Mouse (Mus musculus) MEL (cell line): Measurements from ENCODE around the gene Foxn1. TPM values are rescaled to one million over a fixed set of nuclear protein-coding genes. Genes with fewer than 3 reads are reported as not detected.

Experiments
- DNase-seq: peaks from one replicate; pipeline ENCODE4 v3.0.0; 2011; ENCODE audit warnings: low read depth, low spot score
- H3K27ac ChIP-seq: 2 replicates; pipeline ENCODE4 v1.5.1; 2012; ENCODE audit warnings: low read depth, mild to moderate bottlenecking, control low read depth, low read length, moderate library complexity; ENCODE audit not compliant: control insufficient read depth
- H3K27me3 ChIP-seq, 2 experiments: fragments of 150-350 bp in 1 of 2; sonication (generic) in 1 of 2; 2 replicates each; pipeline ENCODE4 v1.6.1; 2012; ENCODE audit warnings: low read length in 2 of 2, mild to moderate bottlenecking in 2 of 2, improper control_type of control experiment in 1 of 2, moderate library complexity in 1 of 2; ENCODE audit not compliant: insufficient read depth in 2 of 2, control insufficient read depth in 1 of 2
- H3K36me3 ChIP-seq, 2 experiments: 2 replicates each; pipeline ENCODE4 v1.6.1; 2012 to 2014; ENCODE audit warnings: low read length in 2 of 2, improper control_type of control experiment in 1 of 2, inconsistent platforms in 1 of 2, mild to moderate bottlenecking in 1 of 2; ENCODE audit not compliant: insufficient read depth in 2 of 2, control insufficient read depth in 1 of 2
- H3K4me1 ChIP-seq, 2 experiments: fragments of 150-350 bp in 1 of 2; sonication (generic) in 1 of 2; 2 replicates each; pipeline ENCODE4 v1.6.1; 2012; ENCODE audit warnings: low read length in 2 of 2, improper control_type of control experiment in 1 of 2, mild to moderate bottlenecking in 1 of 2; ENCODE audit not compliant: insufficient read depth in 2 of 2, control insufficient read depth in 1 of 2
- H3K4me3 ChIP-seq, 2 experiments: fragments of 150-350 bp in 1 of 2; sonication (generic) in 1 of 2; 2 replicates each; pipeline ENCODE4 v1.5.1; 2012; ENCODE audit warnings: low read depth in 2 of 2, low read length in 2 of 2, mild to moderate bottlenecking in 2 of 2, moderate library complexity in 2 of 2, control low read depth in 1 of 2, improper control_type of control experiment in 1 of 2; ENCODE audit not compliant: control insufficient read depth in 1 of 2, insufficient read depth in 1 of 2
- H3K79me2 ChIP-seq: 2 replicates; pipeline ENCODE4 v1.6.1; 2012; ENCODE audit warnings: mild to moderate bottlenecking, low read length, moderate library complexity; ENCODE audit not compliant: control insufficient read depth, poor library complexity, insufficient read depth
- H3K9ac ChIP-seq: 2 replicates; pipeline ENCODE4 v1.6.1; 2012; ENCODE audit warnings: low read depth, mild to moderate bottlenecking, control low read depth, low read length, moderate library complexity; ENCODE audit not compliant: control insufficient read depth, poor library complexity, severe bottlenecking
- H3K9me3 ChIP-seq: fragments of 150-350 bp; sonication (generic); replicated peaks from 2 replicates; pipeline ENCODE4 v1.6.1; 2012; ENCODE audit warnings: mild to moderate bottlenecking, low read length, improper control_type of control experiment, moderate library complexity; ENCODE audit not compliant: insufficient read depth
- CHD2 ChIP-seq: IDR thresholded peaks from 2 replicates; pipeline ENCODE4 v1.6.1; 2011; ENCODE audit warnings: low read length, improper control_type of control experiment
- CTCF ChIP-seq, 3 experiments: IDR thresholded peaks in 2 of 3; conservative IDR thresholded peaks in 1 of 3; 2 replicates each; pipeline ENCODE4 v1.5.1; 2011 to 2012; ENCODE audit warnings: low read length in 3 of 3, low read depth in 2 of 3, mild to moderate bottlenecking in 2 of 3, improper control_type of control experiment in 1 of 3, inconsistent platforms in 1 of 3, mixed read lengths in 1 of 3, moderate library complexity in 1 of 3; ENCODE audit not compliant: control insufficient read depth in 1 of 3, insufficient read depth in 1 of 3, poor library complexity in 1 of 3, severe bottlenecking in 1 of 3
- E2F4 ChIP-seq: IDR thresholded peaks from 2 replicates; pipeline ENCODE4 v1.6.1; 2011; ENCODE audit warnings: low read depth, low read length, improper control_type of control experiment, borderline replicate concordance
- ELF1 ChIP-seq: IDR thresholded peaks from 2 replicates; pipeline ENCODE4 v1.6.1; 2014; ENCODE audit warnings: low read depth, mild to moderate bottlenecking, inconsistent platforms, low read length, improper control_type of control experiment, moderate library complexity
- EP300 ChIP-seq, 2 experiments: IDR thresholded peaks; 2 replicates each; pipeline ENCODE4 v1.6.1; 2011; ENCODE audit warnings: improper control_type of control experiment in 2 of 2, low read length in 2 of 2, low read depth in 1 of 2, mild to moderate bottlenecking in 1 of 2
- ETS1 ChIP-seq: IDR thresholded peaks from 2 replicates; pipeline ENCODE4 v1.6.1; 2012; ENCODE audit warnings: low read depth, mild to moderate bottlenecking, inconsistent platforms, low read length, improper control_type of control experiment, moderate library complexity
- GABPA ChIP-seq: IDR thresholded peaks from 2 replicates; pipeline ENCODE4 v1.6.1; 2012; ENCODE audit warnings: low read depth, mild to moderate bottlenecking, inconsistent platforms, low read length, improper control_type of control experiment, moderate library complexity
- GATA1 ChIP-seq: IDR thresholded peaks from 2 replicates; pipeline ENCODE4 v1.6.1; 2011; ENCODE audit warnings: low read depth, low read length, improper control_type of control experiment
- HCFC1 ChIP-seq: IDR thresholded peaks from 2 replicates; pipeline ENCODE4 v1.6.1; 2012; ENCODE audit warnings: low read depth, mild to moderate bottlenecking, inconsistent platforms, low read length, improper control_type of control experiment, moderate library complexity
- JUND ChIP-seq: IDR thresholded peaks from 2 replicates; pipeline ENCODE4 v1.6.1; 2011; ENCODE audit warnings: low read depth, mild to moderate bottlenecking, improper control_type of control experiment, low read length
- MAFK ChIP-seq: IDR thresholded peaks from 2 replicates; pipeline ENCODE4 v1.6.1; 2011; ENCODE audit warnings: low read depth, mild to moderate bottlenecking, low read length, improper control_type of control experiment, borderline replicate concordance
- MAX ChIP-seq: IDR thresholded peaks from 2 replicates; pipeline ENCODE4 v1.6.1; 2011; ENCODE audit warnings: low read length, improper control_type of control experiment
- MAZ ChIP-seq: IDR thresholded peaks from 2 replicates; pipeline ENCODE4 v1.6.1; 2012; ENCODE audit warnings: low read depth, mild to moderate bottlenecking, inconsistent platforms, low read length, improper control_type of control experiment
- MYC ChIP-seq: IDR thresholded peaks from 2 replicates; pipeline ENCODE4 v1.6.1; 2011; ENCODE audit warnings: low read depth, mild to moderate bottlenecking, low read length, improper control_type of control experiment, moderate library complexity
- NRF1 ChIP-seq: IDR thresholded peaks from 2 replicates; pipeline ENCODE4 v1.6.1; 2014; ENCODE audit warnings: low read depth, mild to moderate bottlenecking, inconsistent platforms, low read length, improper control_type of control experiment, moderate library complexity; ENCODE audit not compliant: poor library complexity, insufficient read depth, severe bottlenecking
- POLR2A ChIP-seq, 2 experiments: IDR thresholded peaks; 2 replicates each; pipeline ENCODE4 v1.6.1; 2011 to 2012; ENCODE audit warnings: low read length in 2 of 2, mild to moderate bottlenecking in 2 of 2, control low read depth in 1 of 2, improper control_type of control experiment in 1 of 2, low read depth in 1 of 2, moderate library complexity in 1 of 2; ENCODE audit not compliant: control insufficient read depth in 1 of 2, insufficient read depth in 1 of 2, poor library complexity in 1 of 2
- POLR2AphosphoS2 ChIP-seq: IDR thresholded peaks from 2 replicates; pipeline ENCODE4 v1.6.1; 2011; ENCODE audit warnings: low read length, improper control_type of control experiment
- POLR2AphosphoS5 ChIP-seq: IDR thresholded peaks from 2 replicates; pipeline ENCODE4 v1.6.1; 2012; ENCODE audit warnings: low read depth, borderline replicate concordance, mild to moderate bottlenecking, inconsistent platforms, low read length, moderate library complexity, mixed read lengths
- RCOR1 ChIP-seq: IDR thresholded peaks from 2 replicates; pipeline ENCODE4 v1.6.1; 2012; ENCODE audit warnings: low read depth, mild to moderate bottlenecking, inconsistent platforms, low read length, improper control_type of control experiment
- SMC3 ChIP-seq: IDR thresholded peaks from 2 replicates; pipeline ENCODE4 v1.6.1; 2011; ENCODE audit warnings: low read depth, low read length, improper control_type of control experiment
- TBP ChIP-seq: IDR thresholded peaks from 2 replicates; pipeline ENCODE4 v1.8.0; 2011; ENCODE audit warnings: low read depth, low read length, improper control_type of control experiment
- TCF12 ChIP-seq: IDR thresholded peaks from 2 replicates; pipeline ENCODE4 v1.6.1; 2014; ENCODE audit warnings: low read depth, mild to moderate bottlenecking, inconsistent platforms, low read length, improper control_type of control experiment, moderate library complexity
- USF1 ChIP-seq: IDR thresholded peaks from 2 replicates; pipeline ENCODE4 v1.6.1; 2014; ENCODE audit warnings: low read depth, mild to moderate bottlenecking, inconsistent platforms, low read length, improper control_type of control experiment, moderate library complexity
- ZC3H11A ChIP-seq: IDR thresholded peaks from 2 replicates; pipeline ENCODE4 v1.6.1; 2012; ENCODE audit warnings: low read depth, mild to moderate bottlenecking, inconsistent platforms, low read length, improper control_type of control experiment
- ZKSCAN1 ChIP-seq: IDR thresholded peaks from 2 replicates; pipeline ENCODE4 v1.6.1; 2012; ENCODE audit warnings: low read depth, mild to moderate bottlenecking, inconsistent platforms, low read length, improper control_type of control experiment, moderate library complexity
- ZMIZ1 ChIP-seq: IDR thresholded peaks from 2 replicates; pipeline ENCODE4 v1.6.1; 2012; ENCODE audit warnings: low read depth, mild to moderate bottlenecking, inconsistent platforms, low read length, improper control_type of control experiment, moderate library complexity
- ZNF384 ChIP-seq: IDR thresholded peaks from 2 replicates; pipeline ENCODE4 v1.6.1; 2012; ENCODE audit warnings: low read depth, mild to moderate bottlenecking, inconsistent platforms, low read length, improper control_type of control experiment
- polyA plus RNA-seq, 2 experiments: library from polyadenylated mRNA; stranded (reverse) in 1 of 2; unstranded in 1 of 2; fragments of >175 nt in 1 of 2; fragments of >200 nt in 1 of 2; gene quantifications; 2 replicates each; pipeline versions ENCODE4 v1.2.1 to v1.2.4; 2012; ENCODE audit warnings: low replicate concordance in 2 of 2, low read depth in 1 of 2; ENCODE audit not compliant: insufficient read length in 2 of 2, insufficient read depth in 1 of 2, missing spikeins in 1 of 2
- total RNA-seq: library from RNA; depleted of rRNA; stranded (reverse); fragments of 300-350 nt; gene quantifications from 2 replicates; pipeline ENCODE4 v1.2.3, GENCODE M21; 2012

Foxn1 gene
- total and polyA plus RNA-seq, 3 experiments, result not detected

DNA sequence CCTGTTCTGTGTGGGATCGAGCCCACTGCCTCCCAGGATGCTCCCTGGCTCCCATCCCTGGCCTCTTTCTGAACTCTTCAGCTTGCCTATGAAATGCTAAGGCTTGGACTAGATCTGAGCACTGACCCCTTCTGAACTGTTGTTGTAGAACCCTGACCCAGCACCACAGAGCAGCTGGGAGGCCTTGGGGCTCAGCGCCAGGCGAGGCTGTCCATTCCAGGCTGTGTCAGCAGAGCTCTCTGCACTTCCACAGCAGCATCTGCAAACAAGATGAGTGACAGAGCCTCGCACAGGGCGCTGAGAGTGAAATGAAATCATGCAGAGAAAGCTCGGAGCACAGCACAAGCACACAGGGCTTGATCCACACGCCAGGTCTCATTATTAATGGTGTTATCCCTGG, 13.7 kb downstream of the Foxn1 start:
- Histone ChIP-seq H3K27ac (no peak overlapping the region), H3K36me3 (no peaks in the 10 kb centered on the region), H3K4me3 (no peak overlapping the region), H3K79me2 (no peaks in the 10 kb centered on the region), H3K9ac (no peak overlapping the region), H3K27me3 (peaks cover 32 to 38% of the 10 kb centered on the region in 2 experiments), H3K4me1 (no peaks in the 10 kb centered on the region), H3K9me3 (no peaks in the 10 kb centered on the region)
- no peak for DNase-seq
- TF ChIP-seq TBP (no peak), HCFC1 (no peak), MAFK (no peak), MYC (no peak), RCOR1 (no peak), ZC3H11A (no peak), POLR2A (IDR thresholded peaks at IDR 0.05; ENCODE audit: control insufficient read depth in 1 of 2, insufficient read depth in 1 of 2, low read depth in 1 of 2, low read length in 2 of 2, poor library complexity in 1 of 2) (no peak), SMC3 (no peak), CTCF (IDR thresholded peaks at IDR 0.05 in 2 of 3, conservative IDR thresholded peaks at IDR 0.05 in 1 of 3; ENCODE audit: control insufficient read depth in 1 of 3, insufficient read depth in 1 of 3, low read depth in 2 of 3, low read length in 3 of 3, poor library complexity in 1 of 3, severe bottlenecking in 1 of 3) (no peak), EP300 (IDR thresholded peaks at IDR 0.05; ENCODE audit: low read depth in 1 of 2, low read length in 2 of 2) (no peak), ELF1 (no peak), NRF1 (no peak), GATA1 (no peak), POLR2AphosphoS2 (no peak), CHD2 (no peak), MAZ (no peak), TCF12 (no peak), ETS1 (no peak)

DNA sequence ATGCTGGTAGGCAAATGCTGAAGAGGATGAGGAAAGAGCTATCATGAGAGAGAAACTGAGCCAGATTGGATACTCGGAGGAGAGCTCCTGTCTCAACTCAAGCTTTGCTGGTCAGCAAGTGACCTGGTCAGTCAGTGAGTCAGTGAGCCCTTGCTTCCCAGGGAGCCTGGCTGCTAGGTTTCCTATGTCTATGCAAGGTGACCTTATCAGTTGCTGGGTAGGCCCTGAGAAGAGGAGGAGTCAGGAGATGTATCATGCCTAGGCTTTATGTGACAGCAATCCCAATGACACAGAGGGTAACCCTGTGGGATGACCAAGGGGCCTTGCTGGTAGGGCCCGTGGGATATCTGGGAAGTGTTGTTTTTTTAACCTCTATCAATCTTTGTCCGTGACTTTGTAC, 14.2 kb downstream of the Foxn1 start:
- no peaks in the 10 kb centered on the region for H3K36me3 ChIP-seq
- H3K9ac ChIP-seq, result no peak overlapping the region
- H3K79me2 ChIP-seq, result no peaks in the 10 kb centered on the region
- TF ChIP-seq ZNF384 (no peak), ZC3H11A (no peak), USF1 (no peak), GABPA (no peak), CTCF (IDR thresholded peaks at IDR 0.05 in 2 of 3, conservative IDR thresholded peaks at IDR 0.05 in 1 of 3; ENCODE audit: control insufficient read depth in 1 of 3, insufficient read depth in 1 of 3, low read depth in 2 of 3, low read length in 3 of 3, poor library complexity in 1 of 3, severe bottlenecking in 1 of 3) (no peak), POLR2AphosphoS5 (no peak), MAX (no peak), MAFK (no peak), TCF12 (no peak), SMC3 (no peak), ZKSCAN1 (no peak), JUND (no peak), CHD2 (no peak), RCOR1 (no peak), E2F4 (no peak), POLR2AphosphoS2 (no peak), ZMIZ1 (no peak)
- no peak for DNase-seq
- H3K4me3 ChIP-seq, result no peak overlapping the region
- H3K27me3 ChIP-seq, result peaks cover 28 to 42% of the 10 kb centered on the region in 2 experiments
- H3K4me1 ChIP-seq, result no peaks in the 10 kb centered on the region
- H3K9me3 ChIP-seq, result no peaks in the 10 kb centered on the region
- no peak overlapping the region for H3K27ac ChIP-seq
